Mouse (Mus musculus) c-Kit-positive CD71-positive TER-119-positive erythroid progenitor cells, embryonic 14.5 days (primary cell): ENCODE results near the gene Bmp8b.
"Not testable (repeated sequence)": the region's sequence is repeated elsewhere in the genome, so short reads cannot be mapped to it uniquely, and the experiment has no call there.

Experiments used
- DNase-seq: peaks from one replicate; pipeline ENCODE4 v3.0.0-alpha.2; 2013; ENCODE audit warnings: low spot score

The Bmp8b gene

GRCm38 (mm10) chr4:123111275-123111983 lies 6.5 kb downstream of the Bmp8b start:
- not testable (repeated sequence) for DNase-seq

- DNase-seq = no peak
Measured at GRCm38 (mm10) chr4:123112216-123112764, 7.3 kb downstream of the Bmp8b start.

GRCm38 (mm10) chr4:123114651-123115050 lies 9.7 kb downstream of the Bmp8b start:
- DNase-seq = not testable (repeated sequence)

- DNase-seq = no peak
Measured at GRCm38 (mm10) chr4:123116011-123116410, 11.0 kb downstream of the Bmp8b start, which contains the start of gene Oxct2b. TSS of gene Oxct2b (plus strand) at chr4:123116266.

- DNase-seq = not testable (repeated sequence)
Measured at GRCm38 (mm10) chr4:123116640-123117039, 11.7 kb downstream of the Bmp8b start.

GRCm38 (mm10) chr4:123121286-123121685 lies 16.3 kb downstream of the Bmp8b start:
- DNase-seq = no peak

- DNase-seq = no peak
Measured at GRCm38 (mm10) chr4:123126626-123127025, 21.7 kb downstream of the Bmp8b start.

- no peak for DNase-seq
Measured at GRCm38 (mm10) chr4:123127051-123127450, 22.1 kb downstream of the Bmp8b start.

GRCm38 (mm10) chr4:123137551-123137950 lies 32.6 kb downstream of the Bmp8b start:
- no peak for DNase-seq

- DNase-seq = peak; percentile 82
Measured at GRCm38 (mm10) chr4:123139513-123140154, 34.7 kb downstream of the Bmp8b start, which contains the start of gene Ppie. TSS of gene Ppie (minus strand) at chr4:123139951.

- DNase-seq = no peak
Measured at GRCm38 (mm10) chr4:123147446-123148150, 42.6 kb downstream of the Bmp8b start.

GRCm38 (mm10) chr4:123152003-123152402 lies 47.0 kb downstream of the Bmp8b start:
- no peak for DNase-seq

GRCm38 (mm10) chr4:123152976-123153375 lies 48.0 kb downstream of the Bmp8b start:
- no peak for DNase-seq

- peak; percentile 21 for DNase-seq
Measured at GRCm38 (mm10) chr4:123155004-123155403, 50.0 kb downstream of the Bmp8b start.

GRCm38 (mm10) chr4:123155427-123155826 lies 50.5 kb downstream of the Bmp8b start:
- no peak for DNase-seq

- no peak for DNase-seq
Measured at GRCm38 (mm10) chr4:123155840-123156239, 50.9 kb downstream of the Bmp8b start.

GRCm38 (mm10) chr4:123160571-123160970 lies 55.6 kb downstream of the Bmp8b start:
- no peak for DNase-seq

GRCm38 (mm10) chr4:123161251-123161650 lies 56.3 kb downstream of the Bmp8b start:
- DNase-seq = not testable (repeated sequence)

- DNase-seq = no peak
Measured at GRCm38 (mm10) chr4:123162305-123162917, 57.4 kb downstream of the Bmp8b start.

GRCm38 (mm10) chr4:123164157-123164556 lies 59.2 kb downstream of the Bmp8b start:
- no peak for DNase-seq

GRCm38 (mm10) chr4:123171811-123172210 lies 66.8 kb downstream of the Bmp8b start:
- DNase-seq = no peak
